Mouse (Mus musculus) neural tube, embryonic 12.5 days (tissue): ENCODE data around the gene Eif6. TPM values are rescaled to one million over a fixed set of nuclear protein-coding genes. Genes with fewer than 3 reads are reported as not detected.

ENCODE experiments used
- ATAC-seq: fragments of 200-750 bp; cut with Nextera tagmentation; 2 replicates; pipeline ENCODE4 v1.8.0; 2017; ENCODE audit warnings: low read depth, mild to moderate bottlenecking, moderate TSS enrichment, moderate library complexity; ENCODE audit not compliant: low FRiP score
- H3K27ac ChIP-seq: fragments of 300-500 bp; sonication (generic); 2 replicates; pipeline ENCODE4 v1.5.1; 2016
- H3K27me3 ChIP-seq: fragments of 300-500 bp; sonication (generic); replicated peaks from 2 replicates; pipeline ENCODE4 v1.6.1; 2016; ENCODE audit warnings: mild to moderate bottlenecking
- H3K36me3 ChIP-seq: fragments of 300-500 bp; sonication (generic); 2 replicates; pipeline ENCODE4 v1.6.1; 2016; ENCODE audit warnings: mild to moderate bottlenecking
- H3K4me1 ChIP-seq: fragments of 300-500 bp; sonication (generic); 2 replicates; pipeline ENCODE4 v1.6.1; 2016
- H3K4me2 ChIP-seq: fragments of 300-500 bp; sonication (generic); replicated peaks from 2 replicates; pipeline ENCODE4 v1.6.1; 2016; ENCODE audit warnings: mild to moderate bottlenecking
- H3K4me3 ChIP-seq: fragments of 300-500 bp; sonication (generic); 2 replicates; pipeline ENCODE4 v1.5.1; 2016
- H3K9ac ChIP-seq: fragments of 300-500 bp; sonication (generic); 2 replicates; pipeline ENCODE4 v1.6.1; 2016; ENCODE audit warnings: mild to moderate bottlenecking
- H3K9me3 ChIP-seq: fragments of 300-500 bp; sonication (generic); 2 replicates; pipeline ENCODE4 v1.6.1; 2016; ENCODE audit warnings: mild to moderate bottlenecking
- WGBS: fragments of 180-500 bp; shearing (Covaris S2); methylation state at CpG from one replicate; pipeline ENCODE4 v1.1.7; 2016; 5-methylcytosine and 5-hydroxymethylcytosine counted together
- polyA plus RNA-seq: library from polyadenylated mRNA; unstranded; fragments of >200 nt; fragmentation: Nextera tagmentation; extraction: Ambion mirVana; gene quantifications from 2 replicates; pipeline ENCODE4 v1.2.1, GENCODE M21; 2016

The Eif6 gene
- polyA plus RNA-seq, 1 experiment from 2014 or later, result 177 TPM

- H3K9me3 ChIP-seq, result no peaks in the 10 kb centered on the region
- no peak overlapping the region for H3K27ac ChIP-seq
- H3K4me1 ChIP-seq, result peaks cover 5% of the 10 kb centered on the region; the same call in 1 of the 2 replicates
- no peak overlapping the region for H3K4me3 ChIP-seq
- H3K4me2 ChIP-seq, result no peak overlapping the region
- 91% methylated on average over 6 of the region's 6 CpGs for WGBS
- no peaks in the 10 kb centered on the region for H3K27me3 ChIP-seq
- H3K36me3 ChIP-seq, result peaks cover 6% of the 10 kb centered on the region; the same call in 1 of the 2 replicates
- no peak overlapping the region for H3K9ac ChIP-seq
- no peak for ATAC-seq
Observed at GRCm38 (mm10) chr2:155805925-155806255, 20.8 kb downstream of the Eif6 start.

- peaks cover 5% of the 10 kb centered on the region; the same call in 1 of the 2 replicates for H3K4me1 ChIP-seq
- H3K36me3 ChIP-seq, result peaks cover 10% of the 10 kb centered on the region; the same call in 1 of the 2 replicates
- 68% methylated on average over 6 of the region's 6 CpGs for WGBS
- H3K27me3 ChIP-seq, result no peaks in the 10 kb centered on the region
- no peak overlapping the region for H3K27ac ChIP-seq
- no peak for ATAC-seq
- no peaks in the 10 kb centered on the region for H3K9me3 ChIP-seq
- H3K4me3 ChIP-seq, result no peak overlapping the region
- no peak overlapping the region for H3K9ac ChIP-seq
- no peak overlapping the region for H3K4me2 ChIP-seq
Observed at GRCm38 (mm10) chr2:155805231-155805924, 21.3 kb downstream of the Eif6 start.

GRCm38 (mm10) chr2:155804053-155804452 is 22.7 kb downstream of the Eif6 start:
- peaks cover 15% of the 10 kb centered on the region; the same call in 1 of the 2 replicates for H3K36me3 ChIP-seq
- no peaks in the 10 kb centered on the region for H3K9me3 ChIP-seq
- no peak for ATAC-seq
- no peak overlapping the region for H3K4me3 ChIP-seq
- H3K4me2 ChIP-seq, result no peak overlapping the region
- no peak overlapping the region for H3K9ac ChIP-seq
- no peak overlapping the region for H3K27ac ChIP-seq
- no peaks in the 10 kb centered on the region for H3K27me3 ChIP-seq
- H3K4me1 ChIP-seq, result peaks cover 5% of the 10 kb centered on the region; the same call in 1 of the 2 replicates
- 76% methylated on average over 5 of the region's 5 CpGs for WGBS

- H3K36me3 ChIP-seq, result peaks cover 15% of the 10 kb centered on the region; the same call in 1 of the 2 replicates
- WGBS, result 53% methylated on average over 3 of the region's 3 CpGs
Observed at GRCm38 (mm10) chr2:155802761-155803160, 24.0 kb downstream of the Eif6 start.

GRCm38 (mm10) chr2:155798613-155799012 is 28.1 kb downstream of the Eif6 start:
- Histone ChIP-seq H3K27me3 (no peaks in the 10 kb centered on the region), H3K9me3 (no peaks in the 10 kb centered on the region), H3K4me1 (no peaks in the 10 kb centered on the region), H3K36me3 (peaks cover 16% of the 10 kb centered on the region; the same call in 1 of the 2 replicates), H3K9ac (no peak overlapping the region), H3K27ac (no peak overlapping the region), H3K4me3 (no peak overlapping the region), H3K4me2 (no peak overlapping the region)
- ATAC-seq, result no peak
- WGBS, result 56% methylated on average over 3 of the region's 3 CpGs

More at GRCm38 (mm10) chr2:155802761-155803160, 24.0 kb downstream of the Eif6 start:
- no peak overlapping the region for H3K27ac ChIP-seq
- no peaks in the 10 kb centered on the region for H3K9me3 ChIP-seq
- ATAC-seq, result no peak
- H3K4me3 ChIP-seq, result no peak overlapping the region
- H3K4me1 ChIP-seq, result peaks cover 5% of the 10 kb centered on the region; the same call in 1 of the 2 replicates
- no peak overlapping the region for H3K9ac ChIP-seq
- no peak overlapping the region for H3K4me2 ChIP-seq
- H3K27me3 ChIP-seq, result no peaks in the 10 kb centered on the region

- Histone ChIP-seq H3K4me1 (no peaks in the 10 kb centered on the region), H3K4me2 (no peak overlapping the region), H3K27me3 (no peaks in the 10 kb centered on the region), H3K9me3 (no peaks in the 10 kb centered on the region), H3K27ac (no peak overlapping the region), H3K36me3 (peaks cover 7% of the 10 kb centered on the region; the same call in 1 of the 2 replicates), H3K9ac (no peak overlapping the region), H3K4me3 (no peak overlapping the region)
- 90% methylated on average over 12 of the region's 12 CpGs for WGBS
- no peak for ATAC-seq
Observed at GRCm38 (mm10) chr2:155794674-155795445, 31.9 kb downstream of the Eif6 start.

- Histone ChIP-seq H3K9ac (no peak overlapping the region), H3K4me3 (no peak overlapping the region), H3K9me3 (no peaks in the 10 kb centered on the region), H3K27ac (no peak overlapping the region), H3K4me2 (0 out of 2 replicates have a peak overlapping the region, but pooled peaks have one; percentile 26), H3K4me1 (no peaks in the 10 kb centered on the region), H3K27me3 (no peaks in the 10 kb centered on the region), H3K36me3 (0 out of 2 replicates have a peak, but pooled peaks cover 4% of the 10 kb centered on the region)
- WGBS, result 33% methylated on average over 12 of the region's 12 CpGs
- no peak for ATAC-seq
Observed at GRCm38 (mm10) chr2:155792899-155793298, 33.8 kb downstream of the Eif6 start.

- WGBS, result 72% methylated on average over 18 of the region's 18 CpGs
- H3K4me2 ChIP-seq, result no peak overlapping the region
- no peaks in the 10 kb centered on the region for H3K36me3 ChIP-seq
- no peaks in the 10 kb centered on the region for H3K27me3 ChIP-seq
- H3K27ac ChIP-seq, result no peak overlapping the region
- H3K9ac ChIP-seq, result no peak overlapping the region
- ATAC-seq, result no peak
- H3K4me1 ChIP-seq, result no peaks in the 10 kb centered on the region; the same call in 1 of the 2 replicates
- no peak overlapping the region for H3K4me3 ChIP-seq
- H3K9me3 ChIP-seq, result no peaks in the 10 kb centered on the region
Observed at GRCm38 (mm10) chr2:155787949-155788931, 38.5 kb downstream of the Eif6 start.

GRCm38 (mm10) chr2:155786905-155787304 is 39.8 kb downstream of the Eif6 start:
- WGBS, result 78% methylated on average over 5 of the region's 5 CpGs
- Histone ChIP-seq H3K9ac (no peak overlapping the region), H3K4me3 (no peak overlapping the region), H3K27ac (no peak overlapping the region), H3K27me3 (no peaks in the 10 kb centered on the region), H3K4me2 (no peak overlapping the region), H3K4me1 (no peaks in the 10 kb centered on the region; the same call in 1 of the 2 replicates), H3K36me3 (no peaks in the 10 kb centered on the region), H3K9me3 (no peaks in the 10 kb centered on the region)
- ATAC-seq, result no peak

GRCm38 (mm10) chr2:155784534-155784933 is 42.2 kb downstream of the Eif6 start:
- Histone ChIP-seq H3K9me3 (no peaks in the 10 kb centered on the region), H3K9ac (no peak overlapping the region), H3K4me3 (no peak overlapping the region), H3K4me2 (no peak overlapping the region), H3K27ac (no peak overlapping the region), H3K36me3 (no peaks in the 10 kb centered on the region), H3K27me3 (no peaks in the 10 kb centered on the region), H3K4me1 (no peaks in the 10 kb centered on the region; the same call in 1 of the 2 replicates)
- ATAC-seq, result no peak
- WGBS, result 83% methylated on average over 6 of the region's 6 CpGs

GRCm38 (mm10) chr2:155779506-155779905 is 47.2 kb downstream of the Eif6 start:
- WGBS, result 88% methylated on average over 3 of the region's 3 CpGs
- no peaks in the 10 kb centered on the region for H3K36me3 ChIP-seq
- no peak overlapping the region for H3K4me3 ChIP-seq
- no peak overlapping the region for H3K27ac ChIP-seq
- H3K27me3 ChIP-seq, result peaks cover 9% of the 10 kb centered on the region; the same call in 1 of the 2 replicates
- no peak overlapping the region for H3K4me2 ChIP-seq
- no peak overlapping the region for H3K9ac ChIP-seq
- no peak for ATAC-seq
- H3K4me1 ChIP-seq, result peaks cover 22% of the 10 kb centered on the region
- no peaks in the 10 kb centered on the region for H3K9me3 ChIP-seq
